Mouse (Mus musculus) lung, postnatal 0 days (tissue): ENCODE measurements around the gene Dmbt1. TPM values are rescaled to one million over a fixed set of nuclear protein-coding genes. Genes with fewer than 3 reads are reported as not detected.
A peak's percentile ranks its signal among the peaks of the same experiment; 100 is the strongest.

Experiments
- ATAC-seq: fragments of 200-750 bp; cut with Nextera tagmentation; 2 replicates; pipeline ENCODE4 v1.8.0; 2017; ENCODE audit warnings: moderate library complexity
- DNase-seq: peaks from one replicate; pipeline ENCODE4 v3.0.0-alpha.2; 2016; ENCODE audit warnings: low spot score
- H3K27ac ChIP-seq: fragments of 300-500 bp; sonication (generic); 2 replicates; pipeline ENCODE4 v1.5.1; 2014; ENCODE audit warnings: antibody characterized with exemption, mild to moderate bottlenecking, low read length, mixed read lengths
- H3K27me3 ChIP-seq: fragments of 300-500 bp; sonication (generic); replicated peaks from 2 replicates; pipeline ENCODE4 v1.6.1; 2014; ENCODE audit warnings: low read length, mixed read lengths; ENCODE audit not compliant: insufficient read depth
- H3K36me3 ChIP-seq: fragments of 300-500 bp; sonication (generic); 2 replicates; pipeline ENCODE4 v1.6.1; 2014; ENCODE audit warnings: low read length, mixed read lengths; ENCODE audit not compliant: insufficient read depth
- H3K4me1 ChIP-seq: fragments of 300-500 bp; sonication (generic); 2 replicates; pipeline ENCODE4 v1.6.1; 2014; ENCODE audit warnings: antibody characterized with exemption, low read depth, low read length, mixed read lengths; ENCODE audit not compliant: insufficient read depth
- H3K4me2 ChIP-seq: fragments of 300-500 bp; sonication (generic); replicated peaks from 2 replicates; pipeline ENCODE4 v1.6.1; 2014; ENCODE audit warnings: low read depth, mild to moderate bottlenecking, low read length, moderate library complexity, mixed read lengths
- H3K4me3 ChIP-seq: fragments of 300-500 bp; sonication (generic); 2 replicates; pipeline ENCODE4 v1.5.1; 2014; ENCODE audit warnings: low read depth, low read length
- H3K9ac ChIP-seq: fragments of 300-500 bp; sonication (generic); replicated peaks from 2 replicates; pipeline ENCODE4 v1.6.1; 2014; ENCODE audit warnings: low read depth, mild to moderate bottlenecking
- H3K9me3 ChIP-seq: fragments of 300-500 bp; sonication (generic); 2 replicates; pipeline ENCODE4 v1.6.1; 2016; ENCODE audit warnings: low read length, mixed read lengths
- CTCF ChIP-seq: IDR thresholded peaks from 2 replicates; pipeline ENCODE4 v1.5.1; 2016; ENCODE audit warnings: antibody characterized with exemption, mild to moderate bottlenecking
- EP300 ChIP-seq: IDR thresholded peaks from 2 replicates; pipeline ENCODE4 v1.6.1; 2016; ENCODE audit warnings: antibody characterized with exemption, mild to moderate bottlenecking, control low read depth
- WGBS: fragments of 180-500 bp; shearing (Covaris S2); extraction: QIAGEN DNeasy Blood & Tissue Kit; methylation state at CpG from one replicate; pipeline ENCODE4 v1.1.7; 2014; 5-methylcytosine and 5-hydroxymethylcytosine counted together
- polyA plus RNA-seq: library from polyadenylated mRNA; unstranded; fragments of >200 nt; fragmentation: Nextera tagmentation; extraction: Ambion mirVana; gene quantifications from 2 replicates; pipeline ENCODE4 v1.2.1, GENCODE M21; 2015

Gene Dmbt1
- polyA plus RNA-seq = not detected in 2 replicates

DNA sequence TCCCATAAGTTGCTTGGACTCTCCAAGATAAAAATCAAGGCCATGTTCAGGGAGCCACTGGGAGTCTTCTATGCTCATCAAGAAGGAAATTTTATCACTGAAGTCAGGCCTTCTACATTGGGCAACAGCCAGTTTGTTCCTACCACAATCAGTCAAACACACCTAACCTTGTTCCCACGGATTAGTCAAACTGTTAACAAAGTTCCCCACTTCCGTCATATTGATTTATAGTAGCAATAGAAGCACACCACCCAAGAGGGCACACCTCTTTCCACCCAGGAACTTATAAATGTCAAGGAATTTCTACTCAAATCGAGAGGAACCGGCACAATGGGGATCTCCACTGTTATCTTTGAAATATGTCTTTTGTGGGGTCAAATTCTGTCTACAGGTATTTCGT is at the start of gene Dmbt1:
Gene Dmbt1 (plus strand): TSS at position 299 of the 400 bp plus-strand sequence.
- no peak within 1 kb of the TSS for H3K4me3 ChIP-seq
- H3K27me3 ChIP-seq = no peaks in the 10 kb centered on the region
- no peak within 1 kb of the TSS for H3K9ac ChIP-seq
- ATAC-seq = no peak
- H3K36me3 ChIP-seq = no peaks in the 10 kb centered on the region
- H3K4me1 ChIP-seq = no peaks in the 10 kb centered on the region
- 54% methylated on average over 5 of the region's 5 CpGs for WGBS
- TF ChIP-seq EP300 (no peak), CTCF (no peak)
- H3K9me3 ChIP-seq = no peaks in the 10 kb centered on the region
- no peak for DNase-seq
- H3K27ac ChIP-seq = no peak within 1 kb of the TSS
- no peak within 1 kb of the TSS for H3K4me2 ChIP-seq

DNA sequence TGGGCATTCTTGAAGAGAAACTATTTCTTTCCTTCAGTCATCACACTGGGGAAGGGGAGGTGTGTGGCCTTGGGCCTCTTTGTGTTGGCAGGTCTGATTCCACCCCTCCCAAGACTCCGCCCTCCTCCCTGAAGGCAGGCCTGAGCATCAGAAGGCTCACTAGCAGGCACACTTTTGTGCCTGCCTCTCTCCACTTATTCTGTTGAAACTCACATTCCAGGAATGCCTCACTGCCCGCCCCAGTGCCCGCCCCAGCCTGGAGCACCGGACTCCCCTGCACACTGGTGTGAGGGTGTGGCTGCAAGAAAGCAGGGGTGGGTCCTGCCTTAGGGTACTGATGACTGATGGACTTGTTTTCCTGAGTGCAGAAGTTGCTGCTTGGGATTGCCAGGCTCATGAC is 49.5 kb upstream of the Dmbt1 start:
- Histone ChIP-seq H3K27ac (peak overlapping the region; percentile 69), H3K4me2 (no peak overlapping the region), H3K36me3 (no peaks in the 10 kb centered on the region), H3K9ac (no peak overlapping the region), H3K4me1 (peaks cover 22% of the 10 kb centered on the region), H3K27me3 (no peaks in the 10 kb centered on the region), H3K9me3 (no peaks in the 10 kb centered on the region), H3K4me3 (no peak overlapping the region)
- ATAC-seq = peak; percentile 88
- TF ChIP-seq EP300 (peak; percentile 84), CTCF (no peak)
- 35% methylated on average over 4 of the region's 4 CpGs for WGBS
- peak; percentile 92 for DNase-seq

DNA sequence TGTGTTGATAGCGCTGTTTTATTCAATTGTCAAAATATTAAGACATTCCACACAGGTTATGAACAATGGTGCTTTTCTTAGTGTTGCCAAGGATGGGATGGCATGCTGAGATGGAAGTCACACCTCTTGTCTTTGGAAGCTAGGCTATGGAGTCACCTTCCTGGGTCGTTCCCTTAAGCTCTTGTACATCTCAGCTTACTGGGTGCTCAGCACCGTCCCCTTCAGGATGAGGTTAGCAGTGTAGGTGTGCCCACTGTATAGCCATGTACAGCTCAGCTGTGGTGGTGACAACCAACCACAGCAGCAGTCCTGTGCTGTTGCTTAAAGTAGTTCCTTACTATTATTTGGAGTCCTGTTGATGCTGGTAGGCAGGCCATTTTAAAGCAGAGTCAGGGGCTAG is 49.0 kb upstream of the Dmbt1 start:
- no peak overlapping the region for H3K4me2 ChIP-seq
- H3K9ac ChIP-seq = no peak overlapping the region
- no peak for DNase-seq
- no peaks in the 10 kb centered on the region for H3K36me3 ChIP-seq
- no peaks in the 10 kb centered on the region for H3K9me3 ChIP-seq
- peak overlapping the region; percentile 51 for H3K27ac ChIP-seq
- no peak for TF ChIP-seq EP300
- TF ChIP-seq CTCF = peak; percentile 62
- 38% methylated on average over 3 of the region's 3 CpGs for WGBS
- ATAC-seq = peak; percentile 51
- H3K4me1 ChIP-seq = peaks cover 18% of the 10 kb centered on the region; the same call in 1 of the 2 replicates
- no peaks in the 10 kb centered on the region for H3K27me3 ChIP-seq
- H3K4me3 ChIP-seq = no peak overlapping the region

DNA sequence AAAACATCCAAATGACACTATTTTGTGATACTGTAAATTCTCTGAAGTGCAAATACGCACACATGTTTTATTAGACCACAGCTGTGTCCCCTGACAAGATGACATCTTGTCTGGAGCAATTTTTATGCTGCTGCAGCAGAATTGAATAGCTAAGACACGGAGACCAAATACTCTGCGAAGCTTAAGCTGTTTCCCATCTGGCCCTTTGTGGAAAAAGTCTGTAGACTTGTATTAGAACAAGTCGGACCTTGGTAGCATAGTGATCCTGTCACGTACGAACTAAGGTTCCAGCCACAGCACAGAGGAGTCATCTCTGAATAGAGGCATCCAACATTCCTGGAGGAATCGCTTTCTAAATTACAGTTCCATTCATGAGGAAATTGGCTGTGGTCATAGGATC is 47.6 kb upstream of the Dmbt1 start:
- TF ChIP-seq EP300 (no peak), CTCF (no peak)

DNA sequence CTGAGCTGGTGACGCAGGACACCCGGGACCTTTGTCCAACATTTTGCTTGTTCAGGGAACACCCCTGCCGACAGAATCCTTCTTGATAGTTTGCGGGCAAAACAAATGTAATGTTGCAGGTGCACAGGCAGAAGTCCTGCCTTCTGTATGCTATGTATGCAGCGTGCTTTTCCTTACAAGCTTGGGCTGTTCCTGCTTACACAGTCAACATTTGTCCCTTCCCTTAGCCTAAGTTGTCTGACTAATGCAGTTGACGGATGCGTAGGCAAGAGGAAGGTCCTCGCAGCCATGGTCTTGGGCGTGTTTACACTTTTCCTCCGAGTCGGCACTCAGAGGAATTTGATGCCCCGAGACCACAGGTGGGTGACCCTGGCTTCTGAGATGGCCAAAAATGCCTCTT is 46.7 kb upstream of the Dmbt1 start:
- ATAC-seq (no peak), DNase-seq (no peak)
- no peaks in the 10 kb centered on the region for H3K36me3 ChIP-seq
- H3K4me2 ChIP-seq = no peak overlapping the region
- no peaks in the 10 kb centered on the region for H3K9me3 ChIP-seq
- no peak overlapping the region for H3K9ac ChIP-seq
- H3K27me3 ChIP-seq = no peaks in the 10 kb centered on the region
- no peak overlapping the region for H3K4me3 ChIP-seq
- H3K4me1 ChIP-seq = peaks cover 21% of the 10 kb centered on the region; the same call in 1 of the 2 replicates
- TF ChIP-seq EP300 = no peak
- TF ChIP-seq CTCF = no peak
- no peak overlapping the region for H3K27ac ChIP-seq
- 54% methylated on average over 12 of the region's 12 CpGs for WGBS

More for the DNA sequence above, 47.6 kb upstream of the Dmbt1 start:
- peaks cover 21% of the 10 kb centered on the region; the same call in 1 of the 2 replicates for H3K4me1 ChIP-seq
- no peak overlapping the region for H3K4me2 ChIP-seq
- H3K9ac ChIP-seq = no peak overlapping the region
- H3K36me3 ChIP-seq = no peaks in the 10 kb centered on the region
- DNase-seq (no peak), ATAC-seq (no peak)
- no peaks in the 10 kb centered on the region for H3K9me3 ChIP-seq
- 76% methylated on average over 7 of the region's 7 CpGs for WGBS
- no peak overlapping the region for H3K4me3 ChIP-seq
- H3K27ac ChIP-seq = no peak overlapping the region
- no peaks in the 10 kb centered on the region for H3K27me3 ChIP-seq

DNA sequence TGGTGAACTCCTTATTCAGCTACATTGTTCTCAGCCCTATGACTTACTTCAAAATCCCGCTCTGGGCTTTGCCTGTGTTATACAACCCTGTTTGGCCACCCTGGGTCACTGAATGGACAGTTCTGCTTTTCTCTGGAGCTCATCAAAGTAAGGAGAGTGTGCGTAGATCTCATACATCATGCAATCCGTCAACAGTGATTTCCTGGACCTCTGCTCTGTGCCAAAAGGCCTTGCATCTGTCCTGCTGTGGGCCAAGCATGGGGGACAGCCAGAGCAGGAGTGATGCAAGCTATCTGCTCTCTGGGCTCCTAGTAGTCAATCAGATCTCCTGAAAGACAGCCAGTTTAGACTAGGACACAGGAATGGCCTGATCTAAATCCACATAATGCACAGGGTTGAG is 46.1 kb upstream of the Dmbt1 start:
- Histone ChIP-seq H3K27ac (no peak overlapping the region), H3K36me3 (no peaks in the 10 kb centered on the region), H3K9ac (no peak overlapping the region), H3K4me2 (no peak overlapping the region), H3K4me1 (peaks cover 21% of the 10 kb centered on the region; the same call in 1 of the 2 replicates), H3K27me3 (no peaks in the 10 kb centered on the region), H3K9me3 (no peaks in the 10 kb centered on the region), H3K4me3 (no peak overlapping the region)
- TF ChIP-seq EP300 (no peak), CTCF (no peak)
- DNase-seq = no peak
- WGBS = 57% methylated on average over 3 of the region's 3 CpGs
- no peak for ATAC-seq

DNA sequence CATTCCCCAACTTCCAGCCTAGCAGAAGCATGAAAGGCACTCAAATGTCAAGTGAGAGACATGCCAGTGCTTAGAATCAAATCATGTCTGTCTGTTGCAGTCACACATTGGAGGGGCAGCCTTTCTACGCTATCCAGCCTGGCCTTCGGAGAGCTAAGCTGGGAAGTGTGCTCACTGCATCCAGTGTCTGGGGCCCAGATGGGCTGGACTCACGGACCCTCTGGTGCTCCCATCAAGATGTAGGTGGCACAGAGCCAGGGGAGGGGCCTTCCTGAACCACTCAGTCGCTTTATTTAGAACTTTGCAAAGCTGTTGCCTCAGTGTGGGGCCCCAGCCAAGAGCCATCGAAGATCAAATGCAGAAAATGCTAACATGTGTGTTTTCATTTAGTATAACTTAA is 43.7 kb upstream of the Dmbt1 start:
- Histone ChIP-seq H3K4me3 (no peak overlapping the region), H3K9ac (no peak overlapping the region), H3K27ac (no peak overlapping the region), H3K4me2 (no peak overlapping the region), H3K9me3 (no peaks in the 10 kb centered on the region), H3K4me1 (peaks cover 12% of the 10 kb centered on the region; the same call in 1 of the 2 replicates), H3K27me3 (no peaks in the 10 kb centered on the region), H3K36me3 (no peaks in the 10 kb centered on the region)
- ATAC-seq (peak; percentile 24), DNase-seq (no peak)
- 27% methylated on average over 5 of the region's 5 CpGs for WGBS
- TF ChIP-seq EP300 (no peak; the same call in 1 of the 2 replicates), CTCF (no peak)
